Mouse (Mus musculus): ENCODE results near the gene Cfap97d2.
"Not testable (repeated sequence)": the region's sequence is repeated elsewhere in the genome, so short reads cannot be mapped to it uniquely, and the experiment has no call there.

The Cfap97d2 gene

DNA sequence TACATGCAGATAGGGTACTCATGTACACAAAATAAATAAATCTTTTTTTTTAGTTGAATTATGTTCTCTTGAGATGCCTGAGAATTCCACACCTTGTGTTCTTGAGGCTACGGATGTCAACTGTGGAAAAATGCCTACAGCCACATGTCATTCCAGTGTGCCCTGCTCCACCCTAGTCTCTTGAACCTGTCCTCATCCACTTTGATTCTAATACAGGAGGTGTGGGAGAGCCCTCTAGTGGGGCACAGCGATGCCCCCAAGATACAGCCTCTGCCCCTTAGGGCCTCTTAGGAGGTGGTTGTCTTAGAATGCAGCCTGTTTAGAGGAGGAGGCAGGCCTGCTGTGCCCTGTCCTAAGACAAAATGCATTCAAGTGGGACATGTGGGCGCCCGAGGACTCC lies 17.7 kb upstream of the Cfap97d2 start:
- DNase-seq, result peak; percentile 59

DNA sequence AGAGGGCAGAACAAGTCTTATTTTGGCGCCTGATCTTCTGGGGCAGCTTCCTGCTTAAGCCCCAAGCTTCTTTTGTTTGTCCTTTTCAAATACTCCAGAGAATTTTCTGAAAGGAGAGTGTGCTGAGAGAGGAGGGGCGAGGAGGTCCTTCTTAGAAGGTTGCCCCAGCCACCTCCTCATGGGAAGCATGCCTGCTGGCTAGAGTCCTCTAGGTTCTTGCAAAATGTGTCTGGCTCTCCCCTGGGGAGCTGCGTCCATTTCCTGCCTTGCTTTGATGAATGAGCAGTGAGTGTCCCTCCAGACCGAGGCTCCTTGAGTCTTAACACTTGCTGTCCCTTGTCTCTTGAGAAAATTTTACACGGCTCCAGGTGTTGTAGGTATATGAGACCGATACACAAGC lies 17.2 kb upstream of the Cfap97d2 start:
- DNase-seq, result no peak

DNA sequence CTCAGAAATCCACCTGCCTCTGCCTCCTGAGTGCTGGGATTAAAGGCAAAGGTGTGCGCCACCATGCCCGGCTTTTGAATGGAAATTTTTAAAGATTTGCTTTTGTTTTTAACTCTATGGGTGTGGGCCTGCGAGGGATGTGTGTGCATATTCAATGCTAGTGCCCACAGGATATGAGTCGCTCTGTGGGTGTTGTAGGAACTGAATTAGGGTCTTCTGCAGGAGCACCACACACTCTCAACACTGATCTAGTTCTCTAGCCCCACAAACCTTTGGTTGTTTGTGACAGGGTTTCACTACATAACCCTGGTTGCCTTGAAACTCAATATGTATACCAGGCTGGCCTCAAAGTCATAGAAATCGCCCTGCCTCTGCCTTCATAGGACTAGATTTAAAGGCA lies 16.4 kb upstream of the Cfap97d2 start:
- no peak for DNase-seq

DNA sequence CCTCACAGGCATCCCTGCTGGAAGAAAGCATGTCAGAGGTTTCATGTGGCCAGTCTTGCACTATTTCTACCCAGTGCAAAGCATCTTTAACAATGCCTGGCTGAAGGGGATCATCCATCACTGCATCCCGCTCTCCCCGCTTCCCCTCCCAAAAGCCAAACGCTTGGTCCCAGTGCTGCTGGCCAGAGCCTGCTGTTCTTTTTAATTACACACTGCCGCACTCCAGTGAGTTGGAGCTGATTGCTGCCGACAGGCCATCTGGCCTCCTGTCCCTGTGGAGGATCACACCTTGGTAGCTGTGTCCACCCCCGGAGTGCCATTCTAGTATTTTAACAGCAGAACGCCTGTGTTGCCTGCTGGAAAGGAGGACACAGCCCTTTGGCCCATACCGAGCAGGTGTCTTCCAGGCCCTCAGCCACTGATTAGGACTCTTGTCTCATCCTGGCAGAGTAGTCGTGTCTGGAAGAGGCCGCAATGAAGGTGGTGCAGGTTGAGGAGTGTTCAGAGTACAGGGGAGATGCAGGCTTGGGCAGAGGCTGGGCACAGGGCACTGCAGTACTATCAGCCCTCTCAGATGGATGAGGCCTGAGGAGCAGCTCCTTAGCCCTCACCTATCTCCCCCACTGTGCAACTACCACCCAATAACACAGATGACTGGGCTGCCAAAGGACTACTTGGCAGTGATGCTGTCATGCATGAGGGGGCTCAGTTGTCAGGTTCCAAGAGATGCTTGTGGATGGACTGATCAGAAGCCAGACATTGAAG lies 13.2 kb upstream of the Cfap97d2 start:
- no peak for DNase-seq

DNA sequence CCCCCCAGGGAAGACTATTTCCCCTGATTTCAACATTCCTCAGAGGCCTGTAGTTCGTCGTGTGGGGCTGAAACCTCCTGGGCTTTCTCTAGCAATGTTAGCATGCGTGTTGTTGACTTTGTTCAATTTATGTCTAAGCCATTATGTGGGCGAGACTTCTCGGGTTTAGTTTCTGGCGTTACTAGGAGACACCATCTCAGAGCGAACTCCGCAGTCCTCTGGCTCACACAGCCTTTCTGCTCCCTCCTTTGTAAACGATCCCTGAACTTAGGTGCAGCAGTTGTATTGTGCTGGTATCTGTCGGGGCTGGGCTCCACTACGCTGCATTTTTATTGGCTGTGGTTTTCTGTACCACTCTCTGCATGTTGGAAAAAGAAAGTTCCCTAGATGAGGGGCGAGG lies 11.0 kb upstream of the Cfap97d2 start:
- no peak for DNase-seq

DNA sequence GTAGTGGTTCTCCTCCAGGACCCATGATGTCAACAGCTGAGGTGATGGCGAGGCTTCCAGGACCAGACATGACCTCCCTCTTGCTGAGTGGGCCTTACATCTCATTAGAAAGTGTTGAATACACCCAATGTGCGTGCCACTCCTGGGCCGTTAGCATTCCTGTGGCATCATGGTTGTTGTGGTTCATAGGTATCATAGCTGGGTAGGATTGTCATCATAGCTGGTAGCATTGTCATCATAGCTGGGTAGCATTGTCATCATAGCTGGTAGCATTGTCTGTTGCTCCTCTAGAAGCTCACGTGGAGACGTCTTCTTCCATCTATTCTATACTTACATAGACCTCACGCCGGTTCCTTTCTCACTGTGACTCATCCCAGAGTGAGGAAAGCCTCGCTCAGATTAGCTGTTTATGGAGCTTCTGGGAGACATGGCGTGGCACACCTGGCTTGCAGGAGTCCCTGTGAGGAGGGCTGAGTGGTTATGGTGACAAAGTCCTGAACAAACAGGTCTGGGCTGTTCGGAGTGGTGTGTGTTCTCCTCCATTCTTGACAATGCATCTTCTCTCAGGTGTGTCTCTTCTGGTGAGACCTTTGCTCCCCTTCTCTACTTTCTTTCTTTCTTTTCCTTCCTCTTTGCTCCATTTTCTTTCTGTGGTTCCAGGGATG lies 10.4 kb upstream of the Cfap97d2 start:
- DNase-seq, result no peak

DNA sequence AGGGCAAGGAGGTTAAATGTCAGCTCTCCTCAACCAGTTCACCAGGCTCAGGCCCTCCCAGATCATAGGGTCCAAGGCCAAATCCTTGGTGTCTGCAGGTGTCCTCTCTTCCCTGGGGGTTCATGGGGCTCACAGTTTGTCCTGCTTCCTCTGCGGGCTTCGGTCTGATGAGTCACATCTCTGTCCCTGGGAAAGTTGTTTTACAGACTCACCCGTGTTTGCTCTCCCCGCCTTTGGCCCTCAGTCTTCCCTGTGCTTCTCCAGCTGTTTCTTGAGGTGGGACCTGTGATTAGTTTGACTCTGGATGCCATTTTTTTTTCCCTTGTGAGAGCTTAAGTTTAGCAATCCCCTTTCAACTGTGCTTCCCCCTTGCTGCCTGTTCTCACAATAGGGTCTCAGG lies 9.5 kb upstream of the Cfap97d2 start:
- no peak for DNase-seq

DNA sequence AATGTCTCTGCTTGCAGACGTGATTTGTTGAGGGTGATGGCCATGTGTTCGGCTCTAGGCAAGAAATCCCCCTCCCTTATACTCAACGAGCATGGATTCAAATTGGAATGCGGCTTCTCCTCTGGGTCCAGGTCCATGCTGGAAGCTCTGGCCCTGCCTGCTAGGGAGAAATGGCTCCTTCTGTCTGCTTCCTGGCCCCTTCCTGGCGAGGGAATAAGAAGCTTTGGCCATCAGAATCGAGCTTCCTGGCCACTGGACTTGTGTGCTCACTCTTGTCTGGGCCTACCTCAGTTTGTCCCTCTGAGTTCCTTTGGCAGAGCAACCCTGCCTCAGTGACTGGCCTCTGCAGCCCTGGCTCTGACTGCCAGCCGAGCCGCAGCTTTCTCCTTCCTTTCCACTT lies 8.5 kb upstream of the Cfap97d2 start:
- no peak for DNase-seq

DNA sequence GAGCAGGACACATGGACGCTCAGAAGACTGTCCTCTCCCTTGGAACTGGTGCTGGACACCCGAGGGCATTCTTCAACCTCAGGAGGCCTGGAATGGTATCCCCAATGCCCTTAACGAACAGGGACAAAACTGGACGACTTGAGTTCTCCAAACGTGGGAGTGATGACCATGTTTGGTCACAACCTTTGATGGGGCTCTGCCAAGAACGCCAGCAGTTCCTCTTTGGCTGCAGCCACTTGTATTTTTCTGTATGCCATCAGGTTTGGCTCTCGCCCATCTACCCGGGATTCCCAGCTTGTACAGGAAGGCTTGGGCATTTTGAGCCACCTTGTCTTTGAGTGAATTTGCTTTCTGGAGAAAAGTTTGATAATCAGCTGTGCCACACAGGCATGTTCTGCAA lies 8.0 kb upstream of the Cfap97d2 start:
- DNase-seq, result no peak

DNA sequence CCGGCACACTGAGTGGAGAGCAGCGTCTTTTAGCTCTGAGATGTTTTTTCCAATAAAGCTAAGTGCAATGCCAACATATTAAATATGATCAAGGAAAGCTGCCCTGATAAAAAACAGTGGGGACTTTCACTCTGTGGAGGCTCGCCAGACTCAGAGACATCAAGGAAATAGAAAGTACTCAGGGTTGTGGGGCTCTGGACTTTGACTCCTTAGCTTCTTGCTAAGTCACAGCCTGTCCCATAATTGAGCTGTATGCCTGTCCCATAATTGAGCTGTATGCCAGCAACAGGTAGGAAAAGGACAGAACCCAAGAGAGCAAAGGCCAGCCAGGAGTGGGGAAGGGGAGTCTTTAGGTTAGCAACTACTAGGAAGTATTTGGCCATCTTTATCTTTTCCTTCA lies 7.4 kb upstream of the Cfap97d2 start:
- no peak for DNase-seq

DNA sequence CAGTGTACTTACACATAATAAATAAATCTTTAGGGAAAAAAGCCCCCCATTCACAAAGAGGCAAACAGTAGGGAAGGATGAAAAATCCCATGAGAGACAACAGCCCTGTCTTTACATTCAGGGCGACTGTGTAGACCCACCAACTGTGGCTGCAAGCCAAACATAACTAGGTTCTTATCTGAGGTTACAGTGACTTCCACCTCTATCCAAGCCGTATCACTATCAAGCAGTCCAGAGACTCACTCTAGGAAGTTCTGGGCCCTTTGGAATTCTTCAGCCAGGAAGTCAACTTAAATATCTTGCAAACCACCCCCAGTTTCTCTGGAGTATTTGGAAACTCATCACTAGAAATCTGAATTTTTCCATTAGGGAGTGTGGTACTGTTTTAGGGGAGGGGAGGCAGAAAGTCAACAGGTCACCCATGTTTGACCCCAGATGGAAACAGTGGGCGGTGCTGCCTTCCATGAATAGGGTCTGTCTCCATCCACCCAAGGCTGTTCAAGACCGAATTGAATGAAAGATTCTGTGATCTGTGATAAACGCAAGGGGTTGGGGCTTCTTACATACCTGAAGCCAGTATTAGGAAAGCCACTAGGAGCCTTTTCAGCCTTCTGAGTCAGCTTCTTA lies 6.3 kb upstream of the Cfap97d2 start:
- DNase-seq, result no peak

DNA sequence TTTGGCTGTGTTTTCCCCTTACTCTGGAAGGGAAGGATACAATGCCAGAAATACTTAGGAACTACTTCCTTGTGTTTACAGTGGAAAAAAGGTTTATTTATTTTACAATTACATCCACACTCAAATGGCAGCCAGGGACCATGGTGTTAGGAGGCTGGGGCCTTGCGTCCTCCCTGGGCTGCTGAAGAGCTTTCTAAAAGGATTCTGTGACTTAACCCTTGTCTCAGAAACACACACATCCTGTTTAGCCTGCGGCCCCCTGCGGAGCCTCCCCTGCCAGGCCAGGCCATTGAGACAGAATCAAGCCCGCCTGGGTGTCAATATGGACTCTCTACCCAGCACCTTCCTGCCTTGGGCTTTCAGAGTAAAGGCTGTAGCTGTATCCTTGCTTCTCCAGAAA lies 2.9 kb upstream of the Cfap97d2 start:
- no peak for DNase-seq

DNA sequence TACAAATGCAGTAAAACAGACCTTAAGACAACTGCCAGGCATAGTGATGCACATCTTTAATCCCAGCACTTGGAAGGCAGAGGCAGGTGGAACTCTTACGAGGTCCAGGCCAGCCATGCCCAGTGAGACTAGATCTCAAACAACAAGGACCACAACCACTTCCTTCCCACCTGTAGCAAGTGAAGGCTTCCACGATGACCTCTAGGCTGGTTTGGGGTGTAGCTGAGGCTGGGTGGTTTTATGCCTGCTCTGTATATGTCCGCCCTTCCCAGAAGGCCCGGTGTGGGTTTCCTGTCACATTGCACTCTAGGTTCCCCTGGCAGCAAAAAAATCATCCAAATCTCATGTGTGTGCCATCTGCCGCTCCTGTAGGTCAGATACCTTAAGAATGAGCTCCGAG lies 1.9 kb upstream of the Cfap97d2 start:
- DNase-seq, result no peak

DNA sequence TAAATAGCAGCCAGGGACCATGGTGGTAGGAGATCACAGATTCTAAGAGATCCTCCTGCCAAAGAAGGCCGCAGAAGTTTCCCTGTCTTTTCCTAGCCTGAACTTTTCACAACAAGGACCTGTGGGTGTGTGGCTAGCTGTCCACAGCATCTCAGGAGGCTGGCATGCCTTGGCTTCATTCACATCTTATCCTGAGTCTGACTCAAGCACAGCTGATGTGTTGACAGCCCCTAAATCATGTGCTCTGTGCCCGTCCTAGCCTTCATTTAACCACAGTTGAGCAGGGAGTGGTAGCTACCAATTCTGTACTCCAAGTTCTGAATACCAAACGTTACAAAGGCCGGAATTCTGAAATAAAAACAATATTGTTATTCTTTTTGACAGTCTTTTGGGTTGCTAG lies 1.4 kb upstream of the Cfap97d2 start:
- DNase-seq, result no peak

DNA sequence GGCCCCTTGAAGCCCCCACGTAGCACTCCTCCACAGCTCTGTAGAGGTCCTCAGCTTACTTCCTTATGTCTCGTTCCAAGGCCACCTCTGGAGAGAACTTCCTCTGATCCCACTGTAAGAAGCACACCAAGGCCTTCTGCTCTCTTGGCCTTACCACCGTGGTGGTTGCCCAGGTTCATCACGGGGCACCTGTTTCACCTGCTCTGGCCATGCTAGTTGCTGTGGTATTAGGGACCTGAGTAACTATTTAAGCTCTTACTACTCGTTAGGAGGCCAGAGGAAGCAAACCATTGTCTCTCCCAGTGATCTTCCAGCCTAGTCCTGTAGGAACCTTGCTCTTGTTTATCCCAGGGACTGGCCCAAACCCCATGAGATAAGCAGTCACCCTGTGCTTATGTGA lies 1.2 kb downstream of the Cfap97d2 start:
- DNase-seq, result no peak

DNA sequence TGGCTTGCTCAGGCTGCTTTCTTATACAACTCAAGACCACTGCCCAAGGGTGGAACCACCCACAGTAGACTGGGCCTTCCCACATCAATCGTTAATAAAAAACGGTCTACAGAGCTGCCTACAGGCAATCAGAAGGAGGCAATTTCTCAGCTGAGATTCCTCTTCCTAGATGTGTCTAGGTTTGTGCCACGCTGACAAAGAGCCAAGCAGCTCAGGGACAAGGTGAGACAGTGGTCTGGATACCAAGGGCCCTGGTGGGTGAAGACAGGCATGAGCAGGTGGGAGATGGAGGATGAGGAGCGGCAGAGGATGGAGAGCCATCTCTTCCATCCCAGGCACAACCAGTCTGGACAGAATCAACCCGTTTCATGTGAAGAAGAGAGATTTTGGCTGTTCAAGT lies 2.8 kb downstream of the Cfap97d2 start:
- DNase-seq, result no peak

DNA sequence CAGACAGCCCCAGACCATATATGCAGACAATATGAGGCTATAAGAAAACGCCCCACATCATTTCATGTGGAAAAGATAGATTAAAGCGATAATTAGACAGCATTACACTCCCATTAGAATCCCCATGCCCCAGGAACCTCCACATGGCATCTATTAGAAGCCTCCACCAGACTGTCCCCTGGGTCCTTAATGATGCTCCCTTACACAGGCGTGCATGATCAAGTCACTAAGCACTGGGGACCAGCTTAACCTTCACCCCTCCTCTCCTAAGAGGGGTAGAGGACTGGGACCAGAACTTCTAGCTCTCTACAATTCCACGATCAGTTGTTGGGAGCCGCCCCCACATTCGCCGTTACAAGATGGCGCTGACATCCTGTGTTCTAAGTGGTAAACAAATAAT lies 13.3 kb downstream of the Cfap97d2 start:
- DNase-seq, result no peak

DNA sequence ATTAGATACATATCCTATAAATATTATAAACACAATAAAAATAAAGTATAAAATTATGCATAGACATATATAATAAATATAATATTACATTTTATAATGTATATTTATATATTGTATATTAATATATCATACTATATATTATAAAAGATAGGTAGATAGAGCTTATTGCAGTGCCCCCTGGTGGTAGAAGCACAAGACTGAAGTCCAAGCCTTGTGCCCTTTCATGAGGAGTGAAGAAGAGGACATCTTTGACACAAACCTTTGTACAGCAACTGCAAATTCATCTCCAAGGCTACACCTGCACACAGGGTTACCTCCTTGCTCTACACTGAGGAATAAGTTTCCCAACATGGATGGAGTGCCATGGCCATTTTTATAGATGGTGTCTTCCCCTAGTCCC lies 20.0 kb downstream of the Cfap97d2 start:
- peak; percentile 70 for DNase-seq

DNA sequence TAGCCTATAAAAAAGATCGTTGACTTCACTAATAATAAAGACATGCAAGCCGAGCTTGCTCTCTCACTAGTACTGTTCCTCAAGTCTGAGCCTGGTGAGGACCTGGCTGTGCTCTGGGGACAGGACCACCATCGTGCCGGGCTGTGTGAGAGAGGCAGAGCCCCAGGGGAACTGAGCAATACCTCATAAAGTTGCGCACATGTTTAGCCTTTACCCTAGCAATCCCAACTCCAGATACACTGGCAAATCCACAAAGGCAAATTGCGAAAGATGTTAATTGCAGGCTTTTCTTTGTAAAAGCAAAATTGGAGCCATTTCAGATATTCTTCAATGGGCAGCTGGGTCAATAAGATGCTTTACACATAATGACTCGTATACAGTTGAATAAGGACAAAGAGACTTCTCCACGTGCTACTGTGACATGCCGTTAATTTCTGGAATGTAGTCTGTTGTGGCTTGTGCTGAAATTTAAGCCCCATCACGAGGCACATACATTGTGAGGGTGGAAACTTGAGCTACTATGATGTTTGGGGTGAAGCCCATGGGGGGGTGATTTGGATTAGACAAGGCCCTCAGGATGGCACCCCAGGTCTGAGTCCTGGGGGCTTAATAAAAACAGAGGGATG lies 21.9 kb downstream of the Cfap97d2 start:
- no peak for DNase-seq

DNA sequence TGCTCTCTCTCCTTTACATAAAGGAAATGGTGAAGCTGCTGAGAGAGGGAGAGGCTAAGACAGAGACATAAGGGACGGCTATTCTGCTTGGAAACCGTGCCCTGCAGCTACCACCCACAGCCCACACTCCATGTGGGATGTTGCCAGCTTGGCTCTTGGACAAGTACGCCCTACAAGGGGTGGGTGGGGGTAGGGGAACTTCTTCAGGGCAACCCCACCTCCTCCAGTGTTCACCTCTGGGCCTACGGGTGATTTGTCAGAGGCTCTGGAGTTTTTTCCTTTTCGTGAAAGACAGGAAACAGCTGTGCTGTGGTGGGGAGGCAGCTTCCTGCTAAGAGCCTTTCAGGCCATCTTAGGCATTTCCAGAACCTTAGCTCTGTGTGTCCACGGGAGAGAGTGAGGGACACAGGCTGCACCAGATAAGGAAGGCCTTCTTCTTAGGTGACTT lies 34.7 kb downstream of the Cfap97d2 start:
- DNase-seq, result peak; percentile 71

DNA sequence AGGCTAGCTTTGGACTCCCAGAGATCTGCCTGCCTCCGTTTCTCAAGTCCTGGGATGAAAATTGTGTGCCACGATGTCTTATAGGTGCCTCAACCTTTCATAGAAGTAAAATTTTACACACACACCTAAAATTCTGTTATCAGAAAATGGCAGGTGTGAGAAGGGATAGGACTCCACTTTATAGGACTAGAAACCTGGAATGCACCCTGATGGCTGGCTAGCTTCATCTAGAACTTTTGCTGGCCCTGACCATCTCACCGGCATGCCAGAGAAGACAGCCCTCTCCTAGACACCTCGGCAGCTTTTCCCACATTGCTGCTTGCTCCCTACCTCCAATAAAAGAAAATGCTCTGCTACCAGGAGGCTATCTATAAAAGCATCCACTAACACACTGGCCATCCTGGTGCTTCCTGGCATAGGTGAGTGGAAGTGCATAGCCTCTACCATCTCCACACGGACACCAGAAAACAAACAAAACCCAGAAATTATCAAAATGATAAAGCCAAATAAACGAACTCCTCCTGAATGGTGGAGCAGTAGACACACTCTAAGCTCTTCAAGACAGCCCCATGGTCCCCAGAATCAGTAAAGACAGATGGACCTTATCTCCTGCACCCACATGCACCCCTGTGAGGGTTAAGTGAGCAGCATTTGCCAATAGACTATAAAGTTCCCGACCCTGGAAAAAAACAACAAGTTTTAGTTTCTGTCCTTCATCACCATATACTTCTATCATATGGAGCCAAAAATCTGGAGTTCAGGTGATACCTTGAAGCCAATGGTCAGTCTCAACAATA lies 35.3 kb downstream of the Cfap97d2 start:
- DNase-seq, result no peak

DNA sequence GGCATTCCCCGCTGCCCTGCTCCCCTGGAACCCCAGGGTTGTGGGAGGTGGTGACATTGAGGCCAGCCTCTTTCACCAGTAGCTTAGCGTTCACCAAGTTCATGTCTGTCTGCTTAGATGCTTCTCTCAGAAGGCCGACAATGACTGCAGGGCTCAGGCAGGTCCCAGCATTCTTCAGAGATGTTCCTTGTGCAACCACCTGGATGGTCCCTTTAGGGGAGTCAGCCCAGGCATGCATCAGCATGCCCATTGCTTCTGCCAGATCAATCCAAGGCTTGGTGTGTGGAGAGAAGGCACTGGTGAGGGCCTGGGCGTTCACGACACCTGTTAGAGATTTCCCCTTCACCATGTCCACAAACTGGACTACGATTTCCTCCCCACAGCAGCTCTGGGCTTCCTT lies 40.5 kb downstream of the Cfap97d2 start:
- not testable (repeated sequence) for DNase-seq

DNA sequence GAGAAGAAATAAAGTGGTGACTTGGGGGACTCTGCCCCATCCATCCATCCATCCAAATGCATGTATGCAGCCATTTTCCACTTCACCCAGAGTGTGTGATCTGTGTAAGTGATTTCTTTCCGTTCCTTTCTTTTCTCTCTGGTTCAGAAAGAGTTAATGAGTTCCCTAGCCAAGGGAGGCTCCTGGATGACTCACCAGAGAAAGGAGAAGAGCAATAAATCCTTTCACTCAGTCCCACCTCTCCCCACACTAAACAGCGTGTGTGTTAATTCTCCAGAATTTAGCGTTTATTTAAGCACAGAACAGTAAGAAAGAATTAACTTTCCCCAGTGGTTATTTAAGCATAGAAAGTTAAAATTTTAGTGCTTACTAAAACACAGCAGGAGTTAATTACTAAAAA lies 41.9 kb downstream of the Cfap97d2 start:
- no peak for DNase-seq
